Mouse (Mus musculus): Measurements from ENCODE around the gene C1qtnf6.

- TF ChIP-seq CTCF (IDR thresholded peaks at IDR 0.05; ENCODE audit: extremely low read depth, insufficient read length, insufficient replicate concordance, low read depth, low read length) (no peak), POLR2A (IDR thresholded peaks at IDR 0.05; ENCODE audit: low read depth, low read length) (no peak)
Observed at GRCm38 (mm10) chr15:78478073-78478472, 53.1 kb downstream of the C1qtnf6 start.

Measured in small intestine, adult 2 months (tissue).